Mouse (Mus musculus): ENCODE data around the gene Prnd. TPM values are rescaled to one million over a fixed set of nuclear protein-coding genes. Genes with fewer than 3 reads are reported as not detected.
A peak's percentile ranks its signal among the peaks of the same experiment; 100 is the strongest.

Prnd gene
- polyA plus RNA-seq, 1 experiment from 2014 or later = 10.0 TPM

- H3K36me3 ChIP-seq (replicated peaks) = no peaks in the 10 kb centered on the region
- H3K27me3 ChIP-seq (replicated peaks; ENCODE audit: low read depth, poor library complexity, severe bottlenecking) = peaks cover 32% of the 10 kb centered on the region
- no peak overlapping the region for H3K27ac ChIP-seq (replicated peaks)
- peaks cover 17% of the 10 kb centered on the region for H3K4me1 ChIP-seq
- no peaks in the 10 kb centered on the region for H3K9me3 ChIP-seq
- 52% methylated on average over 9 of the region's 9 CpGs for WGBS
- H3K4me3 ChIP-seq = no peak overlapping the region
- peak; percentile 42 for DNase-seq (ENCODE audit: low spot score)
Measured at GRCm38 (mm10) chr2:131957731-131958222, 7.1 kb downstream of the Prnd start.

DNA sequence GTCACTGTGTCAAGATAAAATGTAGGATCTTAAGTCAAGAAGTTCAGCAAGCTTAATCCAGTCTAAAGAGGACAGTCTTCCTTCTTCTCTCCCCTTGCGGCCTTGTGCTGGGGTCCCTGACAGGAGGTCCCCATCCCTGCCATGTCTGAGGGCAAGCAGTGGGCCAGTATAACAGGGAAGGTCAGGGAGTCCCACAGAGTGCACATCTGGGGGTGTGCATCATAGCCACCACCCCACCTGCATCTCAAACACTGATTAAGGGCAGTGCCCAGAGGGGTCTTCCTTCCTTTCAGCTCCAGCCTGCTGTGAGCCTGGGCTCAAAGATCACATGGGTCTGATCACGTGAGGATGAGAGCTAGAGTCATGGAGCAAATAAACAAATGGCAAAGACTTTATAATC lies 11.0 kb downstream of the Prnd start:
- 74% methylated on average over 2 of the region's 2 CpGs for WGBS
- H3K4me3 ChIP-seq = no peak overlapping the region
- H3K9me3 ChIP-seq = no peaks in the 10 kb centered on the region
- no peaks in the 10 kb centered on the region for H3K4me1 ChIP-seq
- no peak for DNase-seq (ENCODE audit: low spot score)
- H3K27ac ChIP-seq (replicated peaks) = no peak overlapping the region
- H3K36me3 ChIP-seq (replicated peaks) = no peaks in the 10 kb centered on the region
- peaks cover 2% of the 10 kb centered on the region; the same call in 1 of the 2 replicates for H3K27me3 ChIP-seq (replicated peaks; ENCODE audit: low read depth, poor library complexity, severe bottlenecking)

GRCm38 (mm10) chr2:131970597-131970996 lies 19.9 kb downstream of the Prnd start:
- Histone ChIP-seq H3K27me3 (replicated peaks; ENCODE audit: low read depth, poor library complexity, severe bottlenecking) (no peaks in the 10 kb centered on the region), H3K36me3 (replicated peaks) (no peaks in the 10 kb centered on the region), H3K4me1 (no peaks in the 10 kb centered on the region), H3K9me3 (no peaks in the 10 kb centered on the region), H3K4me3 (no peak overlapping the region), H3K27ac (replicated peaks) (no peak overlapping the region)
- WGBS = 90% methylated on average over 2 of the region's 2 CpGs
- DNase-seq (ENCODE audit: low spot score) = no peak

DNA sequence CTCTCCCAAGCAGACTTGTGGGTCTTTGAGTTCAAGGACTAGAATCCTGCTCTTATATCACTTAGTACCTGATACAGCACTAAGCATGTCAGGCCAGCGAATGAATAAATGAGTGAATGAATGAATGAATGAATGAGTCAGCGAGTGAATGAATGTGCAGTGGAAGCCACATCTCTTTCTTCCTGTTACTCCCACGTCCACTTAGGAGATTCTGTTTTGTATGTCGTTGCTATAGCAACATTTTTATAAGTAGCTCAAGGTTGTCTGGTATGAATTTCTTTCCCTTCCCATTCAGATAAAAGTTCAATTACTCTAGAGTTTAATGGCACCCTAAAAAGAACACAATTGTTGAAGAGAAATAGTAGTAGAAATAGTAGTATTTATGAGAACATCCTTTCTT lies 20.4 kb downstream of the Prnd start:
- no peaks in the 10 kb centered on the region for H3K4me1 ChIP-seq
- WGBS = 85% methylated on average over 4 of the region's 4 CpGs
- H3K9me3 ChIP-seq = no peaks in the 10 kb centered on the region
- no peak overlapping the region for H3K4me3 ChIP-seq
- no peaks in the 10 kb centered on the region for H3K27me3 ChIP-seq (replicated peaks; ENCODE audit: low read depth, poor library complexity, severe bottlenecking)
- no peaks in the 10 kb centered on the region for H3K36me3 ChIP-seq (replicated peaks)
- DNase-seq (ENCODE audit: low spot score) = no peak
- H3K27ac ChIP-seq (replicated peaks) = no peak overlapping the region

- H3K36me3 ChIP-seq (replicated peaks) = no peaks in the 10 kb centered on the region
- H3K9me3 ChIP-seq = peaks cover 2% of the 10 kb centered on the region; the same call in 1 of the 2 replicates
- H3K4me1 ChIP-seq = peaks cover 4% of the 10 kb centered on the region
- no peak overlapping the region for H3K27ac ChIP-seq (replicated peaks)
- 79% methylated on average over 3 of the region's 3 CpGs for WGBS
- H3K27me3 ChIP-seq (replicated peaks; ENCODE audit: low read depth, poor library complexity, severe bottlenecking) = no peaks in the 10 kb centered on the region
- H3K4me3 ChIP-seq = no peak overlapping the region
- DNase-seq (ENCODE audit: low spot score) = no peak
Measured at GRCm38 (mm10) chr2:131976663-131977062, 26.0 kb downstream of the Prnd start.

GRCm38 (mm10) chr2:131980866-131981265 lies 30.2 kb downstream of the Prnd start:
- H3K4me3 ChIP-seq = no peak overlapping the region
- H3K27me3 ChIP-seq (replicated peaks; ENCODE audit: low read depth, poor library complexity, severe bottlenecking) = no peaks in the 10 kb centered on the region
- H3K4me1 ChIP-seq = peaks cover 4% of the 10 kb centered on the region
- peaks cover 2% of the 10 kb centered on the region; the same call in 1 of the 2 replicates for H3K9me3 ChIP-seq
- no peaks in the 10 kb centered on the region for H3K36me3 ChIP-seq (replicated peaks)
- DNase-seq (ENCODE audit: low spot score) = peak; percentile 38
- WGBS = 41% methylated on average over 9 of the region's 9 CpGs
- H3K27ac ChIP-seq (replicated peaks) = no peak overlapping the region; the same call in 1 of the 2 replicates

- Histone ChIP-seq H3K27me3 (replicated peaks; ENCODE audit: low read depth, poor library complexity, severe bottlenecking) (no peaks in the 10 kb centered on the region), H3K4me3 (no peak overlapping the region), H3K27ac (replicated peaks) (no peak overlapping the region), H3K36me3 (replicated peaks) (no peaks in the 10 kb centered on the region), H3K9me3 (peaks cover 2% of the 10 kb centered on the region; the same call in 1 of the 2 replicates), H3K4me1 (peaks cover 4% of the 10 kb centered on the region)
- DNase-seq (ENCODE audit: low spot score) = peak; percentile 68
- 16% methylated on average over 6 of the region's 6 CpGs for WGBS
Measured at GRCm38 (mm10) chr2:131982546-131983196, 32.0 kb downstream of the Prnd start.

DNA sequence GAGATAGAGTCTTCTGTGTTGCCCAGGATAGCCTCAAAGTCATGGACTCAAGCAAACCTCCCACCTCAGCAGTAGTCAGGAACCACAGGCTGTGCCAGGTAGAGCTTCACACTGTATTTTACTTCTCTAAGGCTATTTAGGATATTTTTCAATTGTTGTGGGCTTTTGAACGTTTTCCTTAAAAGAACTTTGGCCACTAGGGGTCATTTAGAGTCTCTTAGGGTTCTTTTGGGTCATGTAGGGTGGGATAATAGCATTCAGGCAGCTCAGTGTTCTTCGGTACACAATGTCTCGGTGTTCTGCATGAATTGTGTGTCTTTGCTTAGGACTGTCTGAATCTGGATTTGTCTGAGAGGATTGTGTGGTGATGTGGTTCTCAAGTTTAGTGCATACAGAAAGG lies 37.3 kb downstream of the Prnd start:
- Histone ChIP-seq H3K27me3 (replicated peaks; ENCODE audit: low read depth, poor library complexity, severe bottlenecking) (no peaks in the 10 kb centered on the region), H3K4me3 (no peak overlapping the region), H3K4me1 (no peaks in the 10 kb centered on the region), H3K36me3 (replicated peaks) (no peaks in the 10 kb centered on the region), H3K27ac (replicated peaks) (no peak overlapping the region), H3K9me3 (no peaks in the 10 kb centered on the region)
- DNase-seq (ENCODE audit: low spot score) = no peak
- 57% methylated on average over 3 of the region's 3 CpGs for WGBS

DNA sequence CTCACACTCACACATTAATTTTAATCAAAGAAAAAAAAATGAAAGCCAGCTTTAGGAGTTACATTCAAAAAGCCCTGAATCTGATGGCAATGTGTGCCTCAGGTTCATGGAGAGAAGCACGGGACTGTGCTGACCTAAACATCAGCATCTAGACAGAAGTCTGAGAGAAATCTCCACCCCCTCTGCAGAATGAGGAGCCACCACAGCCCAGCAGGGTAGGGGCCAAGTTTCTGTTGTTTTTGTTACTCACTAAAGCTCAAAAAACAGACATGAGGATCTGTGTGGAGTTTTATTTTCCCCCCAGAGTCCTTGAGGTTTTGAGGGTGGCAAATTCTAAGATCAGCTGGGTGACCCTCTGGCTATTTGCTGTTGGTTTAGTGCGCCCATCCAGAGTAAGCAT lies 37.9 kb downstream of the Prnd start:
- peaks cover 6% of the 10 kb centered on the region for H3K4me1 ChIP-seq
- H3K27me3 ChIP-seq (replicated peaks; ENCODE audit: low read depth, poor library complexity, severe bottlenecking) = no peaks in the 10 kb centered on the region
- H3K36me3 ChIP-seq (replicated peaks) = no peaks in the 10 kb centered on the region
- H3K27ac ChIP-seq (replicated peaks) = no peak overlapping the region
- no peak for DNase-seq (ENCODE audit: low spot score)
- no peaks in the 10 kb centered on the region for H3K9me3 ChIP-seq
- no peak overlapping the region for H3K4me3 ChIP-seq
- whole genome bisulfite sequencing = 73% methylated on average over 2 of the region's 2 CpGs

DNA sequence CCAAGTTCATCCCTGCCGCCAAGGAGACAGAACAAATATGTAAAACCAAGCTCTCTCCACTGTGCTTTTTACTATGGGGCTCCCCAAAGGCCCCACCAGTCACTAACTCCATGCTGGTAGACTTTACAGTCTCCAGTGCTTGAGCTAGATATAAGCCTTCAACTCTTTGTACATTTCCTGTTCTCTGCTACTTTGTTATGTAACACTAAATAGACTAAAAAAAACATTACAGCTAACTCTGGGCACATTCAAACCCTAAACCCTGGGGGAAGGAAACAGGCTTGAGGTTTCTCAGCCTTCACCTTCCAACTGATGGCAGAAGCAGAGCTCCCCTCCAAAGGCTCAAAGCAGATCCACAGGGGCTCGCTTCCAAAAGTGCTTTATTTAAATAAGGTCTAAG lies 41.8 kb downstream of the Prnd start:
- peaks cover 10% of the 10 kb centered on the region for H3K4me1 ChIP-seq
- H3K4me3 ChIP-seq = no peak overlapping the region
- H3K27me3 ChIP-seq (replicated peaks; ENCODE audit: low read depth, poor library complexity, severe bottlenecking) = no peaks in the 10 kb centered on the region
- H3K36me3 ChIP-seq (replicated peaks) = peaks cover 18% of the 10 kb centered on the region
- no peak for DNase-seq (ENCODE audit: low spot score)
- no peaks in the 10 kb centered on the region for H3K9me3 ChIP-seq
- WGBS = 85% methylated on average over 2 of the region's 2 CpGs
- H3K27ac ChIP-seq (replicated peaks) = no peak overlapping the region

- peaks cover 10% of the 10 kb centered on the region for H3K4me1 ChIP-seq
- no peak overlapping the region for H3K4me3 ChIP-seq
- 83% methylated on average over 4 of the region's 4 CpGs for WGBS
- peaks cover 25% of the 10 kb centered on the region for H3K36me3 ChIP-seq (replicated peaks)
- 0 out of 2 replicates have a peak overlapping the region, but pooled peaks have one; percentile 41 for H3K27ac ChIP-seq (replicated peaks)
- no peak for DNase-seq (ENCODE audit: low spot score)
- H3K9me3 ChIP-seq = no peaks in the 10 kb centered on the region
- no peaks in the 10 kb centered on the region for H3K27me3 ChIP-seq (replicated peaks; ENCODE audit: low read depth, poor library complexity, severe bottlenecking)
Measured at GRCm38 (mm10) chr2:131993151-131993550, 42.5 kb downstream of the Prnd start.

DNA sequence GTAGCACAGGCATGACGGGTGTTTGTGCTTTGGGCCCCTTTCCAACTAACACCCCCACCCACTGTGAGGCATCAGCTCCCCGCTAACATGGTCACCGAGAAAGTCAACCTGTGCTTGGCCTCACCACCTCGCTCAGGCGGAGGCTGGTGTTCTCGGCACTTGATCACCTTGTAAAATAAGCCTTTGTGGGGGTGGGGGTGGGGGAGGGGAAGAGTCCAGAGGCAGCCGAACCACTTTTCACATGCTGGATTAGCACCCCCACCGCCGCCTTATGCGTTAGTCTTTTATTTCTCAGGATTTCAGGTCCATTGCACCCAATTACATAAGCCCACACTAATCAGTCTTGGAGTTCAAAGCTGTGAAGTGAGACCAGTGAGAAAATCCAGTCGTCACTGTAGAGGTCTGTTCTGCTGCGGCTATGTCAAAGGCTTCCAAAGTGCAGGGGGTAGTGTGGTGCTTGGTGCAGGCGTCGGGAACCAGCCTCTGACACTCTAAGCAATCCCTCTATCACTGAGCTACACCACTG lies 43.0 kb downstream of the Prnd start:
- WGBS = 45% methylated on average over 14 of the region's 14 CpGs
- H3K27ac ChIP-seq (replicated peaks) = 0 out of 2 replicates have a peak overlapping the region, but pooled peaks have one; percentile 41
- H3K4me3 ChIP-seq = no peak overlapping the region
- H3K36me3 ChIP-seq (replicated peaks) = peaks cover 28% of the 10 kb centered on the region
- DNase-seq (ENCODE audit: low spot score) = no peak
- no peaks in the 10 kb centered on the region for H3K27me3 ChIP-seq (replicated peaks; ENCODE audit: low read depth, poor library complexity, severe bottlenecking)
- no peaks in the 10 kb centered on the region for H3K9me3 ChIP-seq
- peaks cover 10% of the 10 kb centered on the region for H3K4me1 ChIP-seq

DNA sequence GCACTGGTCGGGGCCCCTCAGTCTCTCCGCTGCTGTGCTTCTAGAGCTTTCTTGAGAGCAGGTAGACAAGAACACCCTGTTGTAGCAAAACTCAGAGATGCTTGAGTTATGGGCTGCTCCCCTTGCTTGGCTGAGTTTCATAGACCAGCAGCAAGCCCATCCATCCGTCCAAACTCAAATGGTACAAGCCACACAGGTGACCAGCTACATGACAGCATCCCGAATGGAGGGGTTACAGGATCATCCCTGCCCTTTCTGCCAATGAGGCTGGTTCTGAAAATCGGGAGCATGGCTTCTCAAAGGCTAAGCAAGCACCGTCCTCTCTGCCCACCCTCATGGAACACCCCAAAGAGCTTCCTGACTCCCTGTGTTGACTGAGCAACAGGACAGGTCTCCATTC lies 44.3 kb downstream of the Prnd start:
- no peak for DNase-seq (ENCODE audit: low spot score)
- H3K4me1 ChIP-seq = peaks cover 10% of the 10 kb centered on the region
- H3K4me3 ChIP-seq = no peak overlapping the region
- H3K27ac ChIP-seq (replicated peaks) = no peak overlapping the region
- no peaks in the 10 kb centered on the region for H3K9me3 ChIP-seq
- H3K27me3 ChIP-seq (replicated peaks; ENCODE audit: low read depth, poor library complexity, severe bottlenecking) = no peaks in the 10 kb centered on the region
- peaks cover 34% of the 10 kb centered on the region for H3K36me3 ChIP-seq (replicated peaks)
- whole genome bisulfite sequencing = 92% methylated on average over 6 of the region's 6 CpGs
